Mouse (Mus musculus) heart, embryonic 14.5 days (tissue): ENCODE results near the gene Nkpd1. TPM values are rescaled to one million over a fixed set of nuclear protein-coding genes. Genes with fewer than 3 reads are reported as not detected.

ENCODE experiments used
- ATAC-seq: fragments of 200-750 bp; cut with Nextera tagmentation; 2 replicates; pipeline ENCODE4 v1.8.0; 2017; ENCODE audit warnings: low read depth, moderate TSS enrichment; ENCODE audit not compliant: insufficient number of reproducible peaks, insufficient read depth, low FRiP score
- H3K27ac ChIP-seq, 2 experiments: fragments of 200-500 bp in 1 of 2; fragments of 300-500 bp in 1 of 2; sonication (generic) in 1 of 2; replicated peaks in 1 of 2; 2 replicates each; pipeline ENCODE4 v1.5.1; 2012 to 2014; ENCODE audit warnings: low read depth in 2 of 2, low read length in 2 of 2, control low read depth in 1 of 2, mild to moderate bottlenecking in 1 of 2, mixed read lengths in 1 of 2; ENCODE audit not compliant: control insufficient read depth in 1 of 2, insufficient read depth in 1 of 2
- H3K27me3 ChIP-seq: fragments of 300-500 bp; sonication (generic); 2 replicates; pipeline ENCODE4 v1.6.1; 2014; ENCODE audit warnings: mild to moderate bottlenecking, low read length, control low read depth; ENCODE audit not compliant: control insufficient read depth, insufficient read depth
- H3K36me3 ChIP-seq: fragments of 300-500 bp; sonication (generic); 2 replicates; pipeline ENCODE4 v1.6.1; 2014; ENCODE audit warnings: mild to moderate bottlenecking, control low read depth, low read length, mixed read lengths; ENCODE audit not compliant: control insufficient read depth, insufficient read depth
- H3K4me1 ChIP-seq, 2 experiments: fragments of 200-500 bp in 1 of 2; fragments of 300-500 bp in 1 of 2; sonication (generic) in 1 of 2; 2 replicates each; pipeline ENCODE4 v1.6.1; 2012 to 2014; ENCODE audit warnings: low read length in 2 of 2, control low read depth in 1 of 2, mixed read lengths in 1 of 2; ENCODE audit not compliant: control insufficient read depth in 2 of 2, insufficient read depth in 2 of 2
- H3K4me2 ChIP-seq: fragments of 300-500 bp; sonication (generic); 2 replicates; pipeline ENCODE4 v1.6.1; 2014; ENCODE audit warnings: mild to moderate bottlenecking, low read length
- H3K4me3 ChIP-seq, 2 experiments: fragments of 200-500 bp in 1 of 2; fragments of 300-500 bp in 1 of 2; sonication (generic) in 1 of 2; 2 replicates each; pipeline ENCODE4 v1.5.1; 2012 to 2014; ENCODE audit warnings: low read length in 2 of 2, mild to moderate bottlenecking in 2 of 2, control low read depth in 1 of 2, low read depth in 1 of 2, moderate library complexity in 1 of 2; ENCODE audit not compliant: control insufficient read depth in 1 of 2, insufficient read depth in 1 of 2
- H3K9ac ChIP-seq: fragments of 300-500 bp; sonication (generic); 2 replicates; pipeline ENCODE4 v1.6.1; 2014; ENCODE audit warnings: mild to moderate bottlenecking, low read length
- H3K9me3 ChIP-seq: fragments of 300-500 bp; sonication (generic); 2 replicates; pipeline ENCODE4 v1.6.1; 2016; ENCODE audit warnings: low read length, control low read depth; ENCODE audit not compliant: control insufficient read depth
- WGBS: fragments of 180-500 bp; shearing (Covaris S2); extraction: QIAGEN DNeasy Blood & Tissue Kit; methylation state at CpG from one replicate; pipeline ENCODE4 v1.1.7; 2014; 5-methylcytosine and 5-hydroxymethylcytosine counted together
- polyA plus RNA-seq: library from polyadenylated mRNA; unstranded; fragments of >200 nt; fragmentation: Nextera tagmentation; extraction: Ambion mirVana; gene quantifications from 2 replicates; pipeline ENCODE4 v1.2.1, GENCODE M21; 2014

The Nkpd1 gene
- polyA plus RNA-seq: not detected in 2 replicates

DNA sequence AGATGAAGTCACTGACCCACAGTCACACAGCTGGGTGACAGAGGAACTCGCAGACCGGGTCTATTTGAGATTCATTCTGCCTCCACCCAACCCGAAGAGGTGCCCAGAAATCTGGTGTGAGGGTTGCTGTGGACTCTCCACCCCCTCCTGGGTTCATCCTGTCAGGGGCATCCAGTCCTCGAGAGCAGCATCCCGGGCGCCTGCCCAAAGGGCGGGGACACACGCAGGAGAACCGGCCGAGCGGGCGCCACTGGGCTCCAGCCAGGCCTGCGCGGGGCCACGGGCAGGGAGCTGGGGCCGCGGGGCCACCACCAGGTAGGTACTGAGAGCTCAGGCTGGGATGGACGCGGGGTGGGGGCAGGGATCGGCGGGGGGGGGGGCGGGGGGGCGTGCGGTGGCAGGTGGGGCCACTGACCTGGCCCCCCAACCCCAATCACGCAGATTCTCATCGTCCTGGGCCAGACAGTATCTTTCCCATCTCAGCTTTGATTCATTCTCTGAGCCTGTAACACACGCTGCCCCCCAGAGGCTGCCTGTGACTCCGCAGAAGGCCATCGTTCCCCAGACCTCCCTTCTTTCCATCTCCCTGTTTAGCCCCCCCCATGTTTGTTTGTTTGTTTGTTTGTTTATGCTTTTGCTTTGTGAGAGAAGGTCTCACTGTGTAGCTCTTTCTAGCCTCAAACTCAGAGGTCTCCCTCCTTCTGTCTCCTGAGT lies at the start of gene Nkpd1:
Nkpd1 (plus strand) TSS at position 187 of the 714 bp plus-strand sequence.
- Histone ChIP-seq H3K27me3 (peaks cover 57% of the 10 kb centered on the region), H3K4me3 (no peak within 1 kb of the TSS), H3K9ac (no peak within 1 kb of the TSS; the same call in 1 of the 2 replicates), H3K27ac (no peak within 1 kb of the TSS), H3K9me3 (no peaks in the 10 kb centered on the region), H3K36me3 (no peaks in the 10 kb centered on the region), H3K4me1 (peaks cover 4 to 11% of the 10 kb centered on the region in 2 experiments; a peak in 3 of 4 replicates), H3K4me2 (peak within 1 kb of the TSS; percentile 44)
- 3% methylated on average over 22 of the region's 29 CpGs for WGBS
- ATAC-seq: no peak

GRCm38 (mm10) chr7:19468279-19468678 lies 49.4 kb upstream of the Nkpd1 start:
- no peak overlapping the region for H3K4me2 ChIP-seq
- WGBS: 68% methylated on average over 12 of the region's 12 CpGs
- H3K4me1 ChIP-seq: peaks cover 14 to 15% of the 10 kb centered on the region in 2 experiments
- no peaks in the 10 kb centered on the region for H3K9me3 ChIP-seq
- H3K36me3 ChIP-seq: no peaks in the 10 kb centered on the region
- ATAC-seq: no peak
- no peak overlapping the region for H3K9ac ChIP-seq
- no peak overlapping the region for H3K27ac ChIP-seq
- H3K27me3 ChIP-seq: peaks cover 51% of the 10 kb centered on the region
- H3K4me3 ChIP-seq: no peak overlapping the region

- H3K27ac ChIP-seq: no peak overlapping the region
- H3K27me3 ChIP-seq: peaks cover 56% of the 10 kb centered on the region
- H3K4me3 ChIP-seq: no peak overlapping the region
- H3K36me3 ChIP-seq: no peaks in the 10 kb centered on the region
- H3K4me2 ChIP-seq: no peak overlapping the region; the same call in 1 of the 2 replicates
- H3K4me1 ChIP-seq: peaks cover 9 to 16% of the 10 kb centered on the region in 2 experiments
- no peaks in the 10 kb centered on the region for H3K9me3 ChIP-seq
- WGBS: 35% methylated on average over 23 of the region's 23 CpGs
- H3K9ac ChIP-seq: no peak overlapping the region
- no peak for ATAC-seq
Observed at GRCm38 (mm10) chr7:19469404-19469803, 48.2 kb upstream of the Nkpd1 start.

DNA sequence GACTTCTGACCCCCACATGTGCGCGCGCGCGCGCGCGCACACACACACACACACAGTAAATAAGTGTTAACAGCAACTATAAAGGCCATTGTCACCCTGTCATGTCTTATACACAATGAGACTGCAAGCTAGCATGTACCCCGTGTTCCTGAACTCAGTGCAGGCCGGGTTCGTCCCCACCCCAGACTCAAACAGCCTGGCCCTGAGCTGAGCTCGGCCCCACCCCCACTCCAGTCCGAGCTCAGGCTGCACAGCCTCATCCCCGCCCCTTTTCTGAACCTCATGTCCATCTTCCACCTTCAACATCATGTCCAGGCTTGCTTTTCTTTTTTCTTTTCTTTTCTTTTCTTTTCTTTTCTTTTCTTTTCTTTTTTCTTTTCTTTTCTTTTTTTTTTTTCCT lies 47.3 kb upstream of the Nkpd1 start:
- Histone ChIP-seq H3K4me3 (no peak overlapping the region), H3K9ac (no peak overlapping the region), H3K36me3 (no peaks in the 10 kb centered on the region), H3K27ac (no peak overlapping the region), H3K27me3 (peaks cover 59% of the 10 kb centered on the region), H3K9me3 (no peaks in the 10 kb centered on the region), H3K4me2 (no peak overlapping the region), H3K4me1 (peaks cover 5 to 9% of the 10 kb centered on the region in 2 experiments; a peak in 3 of 4 replicates)
- no peak for ATAC-seq
- WGBS: 20% methylated on average over 14 of the region's 14 CpGs

GRCm38 (mm10) chr7:19472403-19472802 lies 45.2 kb upstream of the Nkpd1 start:
- no peak overlapping the region for H3K9ac ChIP-seq
- 16% methylated on average over 4 of the region's 4 CpGs for whole genome bisulfite sequencing
- no peaks in the 10 kb centered on the region for H3K9me3 ChIP-seq
- H3K36me3 ChIP-seq: no peaks in the 10 kb centered on the region
- peaks cover 55% of the 10 kb centered on the region for H3K27me3 ChIP-seq
- no peak overlapping the region for H3K4me3 ChIP-seq
- ATAC-seq: no peak
- H3K27ac ChIP-seq: no peak overlapping the region
- H3K4me2 ChIP-seq: no peak overlapping the region
- peaks cover 3 to 8% of the 10 kb centered on the region in 2 experiments; a peak in 3 of 4 replicates for H3K4me1 ChIP-seq

DNA sequence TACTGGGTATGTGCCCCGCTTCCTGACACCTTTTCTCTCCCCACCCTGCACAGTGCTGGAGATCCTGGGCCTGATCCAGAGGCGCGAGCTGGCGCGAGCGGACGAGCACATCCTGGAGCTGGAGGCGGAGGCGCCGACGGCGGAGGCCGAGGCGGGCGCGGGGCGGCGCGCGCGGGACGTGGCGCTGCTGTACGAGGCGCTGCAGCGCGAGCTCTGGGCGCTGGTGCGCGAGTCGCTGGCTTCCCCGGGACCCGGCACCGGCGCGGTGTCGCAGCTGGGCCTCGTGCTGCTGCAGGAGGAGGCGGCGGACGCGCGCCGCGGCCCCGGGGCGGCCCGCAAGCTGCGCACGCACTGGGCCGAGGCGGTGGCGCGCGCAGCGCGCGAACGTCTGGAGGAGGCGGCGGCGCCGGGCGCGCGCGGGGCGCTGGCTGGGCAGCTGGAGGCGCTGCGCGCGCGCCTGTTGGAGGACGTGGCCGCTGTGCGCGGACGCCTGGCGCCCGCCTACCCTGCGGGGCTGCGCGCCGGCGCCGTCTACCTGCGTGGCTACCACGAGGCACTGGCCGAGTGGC lies 43.7 kb upstream of the Nkpd1 start:
- Histone ChIP-seq H3K4me1 (peaks cover 8% of the 10 kb centered on the region in 2 experiments; a peak in 3 of 4 replicates), H3K4me2 (peak overlapping the region; percentile 92), H3K27ac (peak overlapping the region in 1 of 2 experiments; percentile 57; a peak in 3 of 4 replicates), H3K9ac (peak overlapping the region; percentile 78), H3K36me3 (no peaks in the 10 kb centered on the region), H3K27me3 (peaks cover 57% of the 10 kb centered on the region), H3K4me3 (peak overlapping the region; percentile 55 to 75), H3K9me3 (no peaks in the 10 kb centered on the region)
- peak; percentile 73 for ATAC-seq
- 1% methylated on average over 78 of the region's 89 CpGs for WGBS

GRCm38 (mm10) chr7:19477084-19477483 lies 40.6 kb upstream of the Nkpd1 start:
- 45% methylated on average over 2 of the region's 2 CpGs for WGBS
- no peak overlapping the region; a peak in 1 of 4 replicates for H3K27ac ChIP-seq

More at GRCm38 (mm10) chr7:19477084-19477483, 40.6 kb upstream of the Nkpd1 start:
- Histone ChIP-seq H3K27me3 (peaks cover 32% of the 10 kb centered on the region), H3K4me2 (no peak overlapping the region), H3K9ac (no peak overlapping the region), H3K4me1 (peaks cover 8% of the 10 kb centered on the region in 2 experiments; a peak in 3 of 4 replicates), H3K4me3 (no peak overlapping the region), H3K36me3 (no peaks in the 10 kb centered on the region), H3K9me3 (no peaks in the 10 kb centered on the region)
- ATAC-seq: no peak
